Mouse (Mus musculus) limb, embryonic 12.5 days (tissue): ENCODE data around the gene Rnf151. TPM values are rescaled to one million over a fixed set of nuclear protein-coding genes. Genes with fewer than 3 reads are reported as not detected.
A peak's percentile ranks its signal among the peaks of the same experiment; 100 is the strongest.
"Not testable (repeated sequence)": the region's sequence is repeated elsewhere in the genome, so short reads cannot be mapped to it uniquely, and the experiment has no call there.

ENCODE experiments used
- ATAC-seq: fragments of 200-750 bp; cut with Nextera tagmentation; 2 replicates; pipeline ENCODE4 v1.8.0; 2017; ENCODE audit warnings: low read depth, moderate TSS enrichment; ENCODE audit not compliant: insufficient number of reproducible peaks, insufficient read depth, low FRiP score, low TSS enrichment
- H3K27ac ChIP-seq: fragments of 300-500 bp; sonication (generic); 2 replicates; pipeline ENCODE4 v1.5.1; 2016; ENCODE audit warnings: mild to moderate bottlenecking, moderate library complexity
- H3K27me3 ChIP-seq: fragments of 300-500 bp; sonication (generic); 2 replicates; pipeline ENCODE4 v1.6.1; 2016; ENCODE audit warnings: mild to moderate bottlenecking, moderate library complexity
- H3K36me3 ChIP-seq: fragments of 300-500 bp; sonication (generic); 2 replicates; pipeline ENCODE4 v1.6.1; 2016; ENCODE audit warnings: mild to moderate bottlenecking, moderate library complexity
- H3K4me1 ChIP-seq: fragments of 300-500 bp; sonication (generic); replicated peaks from 2 replicates; pipeline ENCODE4 v1.6.1; 2016
- H3K4me2 ChIP-seq: fragments of 300-500 bp; sonication (generic); 2 replicates; pipeline ENCODE4 v1.6.1; 2016; ENCODE audit warnings: mild to moderate bottlenecking, moderate library complexity
- H3K4me3 ChIP-seq: fragments of 300-500 bp; sonication (generic); replicated peaks from 2 replicates; pipeline ENCODE4 v1.5.1; 2016; ENCODE audit warnings: mild to moderate bottlenecking
- H3K9ac ChIP-seq: fragments of 300-500 bp; sonication (generic); replicated peaks from 2 replicates; pipeline ENCODE4 v1.6.1; 2016; ENCODE audit warnings: mild to moderate bottlenecking, moderate library complexity
- H3K9me3 ChIP-seq: fragments of 300-500 bp; sonication (generic); 2 replicates; pipeline ENCODE4 v1.6.1; 2016; ENCODE audit warnings: mild to moderate bottlenecking, moderate library complexity
- WGBS: fragments of 180-500 bp; shearing (Covaris S2); methylation state at CpG from one replicate; pipeline ENCODE4 v1.1.7; 2016; 5-methylcytosine and 5-hydroxymethylcytosine counted together
- polyA plus RNA-seq: library from polyadenylated mRNA; unstranded; fragments of >200 nt; fragmentation: Nextera tagmentation; extraction: Ambion mirVana; gene quantifications from 2 replicates; pipeline ENCODE4 v1.2.1, GENCODE M21; 2016

Gene Rnf151
- polyA plus RNA-seq, 1 experiment from 2014 or later = 0.29 TPM

- H3K9me3 ChIP-seq = no peaks in the 10 kb centered on the region
- WGBS = 22% methylated on average over 16 of the region's 16 CpGs
- no peak for ATAC-seq
- H3K9ac ChIP-seq = no peak overlapping the region
- peaks cover 15% of the 10 kb centered on the region for H3K4me1 ChIP-seq
- H3K36me3 ChIP-seq = peaks cover 11% of the 10 kb centered on the region
- H3K27ac ChIP-seq = no peak overlapping the region
- H3K4me3 ChIP-seq = peak overlapping the region; percentile 16; the same call in 1 of the 2 replicates
- H3K27me3 ChIP-seq = peaks cover 56% of the 10 kb centered on the region
- H3K4me2 ChIP-seq = peak overlapping the region; percentile 44
These were observed 31.3 kb downstream of the Rnf151 start for GRCm38 (mm10) chr17:24686514-24686913.

- Histone ChIP-seq H3K4me2 (no peak overlapping the region), H3K27me3 (no peaks in the 10 kb centered on the region), H3K9ac (no peak overlapping the region), H3K4me3 (no peak overlapping the region), H3K36me3 (peaks cover 67% of the 10 kb centered on the region), H3K9me3 (no peaks in the 10 kb centered on the region), H3K27ac (no peak overlapping the region), H3K4me1 (peaks cover under 1% of the 10 kb centered on the region; the same call in 1 of the 2 replicates)
- no peak for ATAC-seq
- WGBS = 86% methylated on average over 24 of the region's 24 CpGs
These were observed 40.3 kb downstream of the Rnf151 start for GRCm38 (mm10) chr17:24677500-24678080.

GRCm38 (mm10) chr17:24676877-24677276 lies 41.0 kb downstream of the Rnf151 start:
- Histone ChIP-seq H3K4me2 (no peak overlapping the region), H3K4me3 (no peak overlapping the region), H3K9ac (no peak overlapping the region), H3K4me1 (peaks cover 8% of the 10 kb centered on the region), H3K27ac (no peak overlapping the region), H3K36me3 (peaks cover 59% of the 10 kb centered on the region), H3K9me3 (no peaks in the 10 kb centered on the region), H3K27me3 (no peaks in the 10 kb centered on the region)
- WGBS = 91% methylated on average over 5 of the region's 5 CpGs
- ATAC-seq = no peak

GRCm38 (mm10) chr17:24676187-24676586 lies 41.7 kb downstream of the Rnf151 start:
- no peak overlapping the region for H3K4me2 ChIP-seq
- ATAC-seq = no peak
- no peak overlapping the region for H3K27ac ChIP-seq
- H3K4me1 ChIP-seq = peaks cover 15% of the 10 kb centered on the region
- H3K9ac ChIP-seq = no peak overlapping the region
- H3K4me3 ChIP-seq = no peak overlapping the region
- H3K9me3 ChIP-seq = no peaks in the 10 kb centered on the region
- H3K27me3 ChIP-seq = no peaks in the 10 kb centered on the region
- peaks cover 53% of the 10 kb centered on the region for H3K36me3 ChIP-seq
- 63% methylated on average over 2 of the region's 2 CpGs for WGBS

- no peaks in the 10 kb centered on the region for H3K27me3 ChIP-seq
- peak overlapping the region; percentile 40; the same call in 1 of the 2 replicates for H3K9ac ChIP-seq
- no peak overlapping the region for H3K27ac ChIP-seq
- H3K4me2 ChIP-seq = no peak overlapping the region
- no peaks in the 10 kb centered on the region for H3K9me3 ChIP-seq
- H3K4me1 ChIP-seq = peaks cover 25% of the 10 kb centered on the region
- WGBS = 85% methylated on average over 7 of the region's 7 CpGs
- no peak overlapping the region for H3K4me3 ChIP-seq
- peaks cover 33% of the 10 kb centered on the region for H3K36me3 ChIP-seq
- no peak for ATAC-seq
These were observed 43.6 kb downstream of the Rnf151 start for GRCm38 (mm10) chr17:24674277-24674676.

GRCm38 (mm10) chr17:24672141-24672540 lies 45.7 kb downstream of the Rnf151 start:
- H3K27me3 ChIP-seq = no peaks in the 10 kb centered on the region
- ATAC-seq = no peak
- H3K27ac ChIP-seq = no peak overlapping the region
- H3K36me3 ChIP-seq = peaks cover 12% of the 10 kb centered on the region
- WGBS = 22% methylated on average over 5 of the region's 5 CpGs
- H3K9ac ChIP-seq = peak overlapping the region; percentile 44
- H3K9me3 ChIP-seq = no peaks in the 10 kb centered on the region
- peaks cover 31% of the 10 kb centered on the region for H3K4me1 ChIP-seq
- peak overlapping the region; percentile 85 for H3K4me2 ChIP-seq
- no peak overlapping the region for H3K4me3 ChIP-seq

GRCm38 (mm10) chr17:24671346-24671745 lies 46.5 kb downstream of the Rnf151 start:
- Histone ChIP-seq H3K4me1 (peaks cover 31% of the 10 kb centered on the region), H3K4me2 (peak overlapping the region; percentile 85), H3K27me3 (no peaks in the 10 kb centered on the region), H3K27ac (no peak overlapping the region), H3K36me3 (peaks cover 4% of the 10 kb centered on the region; the same call in 1 of the 2 replicates), H3K4me3 (0 out of 2 replicates have a peak overlapping the region, but pooled peaks have one; percentile 99), H3K9ac (peak overlapping the region; percentile 44), H3K9me3 (no peaks in the 10 kb centered on the region)
- no peak for ATAC-seq
- WGBS = 80% methylated on average over 5 of the region's 5 CpGs

- 12% methylated on average over 8 of the region's 8 CpGs for WGBS
- H3K36me3 ChIP-seq = 0 out of 2 replicates have a peak, but pooled peaks cover 4% of the 10 kb centered on the region
- no peak for ATAC-seq
- no peaks in the 10 kb centered on the region for H3K27me3 ChIP-seq
- H3K4me1 ChIP-seq = peaks cover 31% of the 10 kb centered on the region
- peak overlapping the region; percentile 97 for H3K9ac ChIP-seq
- H3K27ac ChIP-seq = peak overlapping the region; percentile 86
- H3K4me3 ChIP-seq = peak overlapping the region; percentile 99
- peak overlapping the region; percentile 85 for H3K4me2 ChIP-seq
- H3K9me3 ChIP-seq = no peaks in the 10 kb centered on the region
These were observed 47.5 kb downstream of the Rnf151 start for GRCm38 (mm10) chr17:24670246-24670844.

- Histone ChIP-seq H3K36me3 (0 out of 2 replicates have a peak, but pooled peaks cover 4% of the 10 kb centered on the region), H3K4me3 (peak within 1 kb of the TSS; percentile 99), H3K9ac (peak within 1 kb of the TSS; percentile 97), H3K27me3 (no peaks in the 10 kb centered on the region), H3K27ac (peak within 1 kb of the TSS; percentile 86), H3K4me2 (peak within 1 kb of the TSS; percentile 85), H3K9me3 (no peaks in the 10 kb centered on the region), H3K4me1 (peaks cover 31% of the 10 kb centered on the region)
- WGBS = under 1% methylated on average over 73 of the region's 80 CpGs
- peak; percentile 96 for ATAC-seq
These were observed 48.2 kb downstream of the Rnf151 start, which contains the start of gene Zfp598 for GRCm38 (mm10) chr17:24669545-24670245. TSS of gene Zfp598 (plus strand) at chr17:24669687.

- not testable (repeated sequence) for H3K9me3 ChIP-seq, H3K36me3 ChIP-seq, H3K27me3 ChIP-seq
- peak; percentile 42 for ATAC-seq
- WGBS = 12% methylated on average over 15 of the region's 15 CpGs
- H3K4me3 ChIP-seq = peak overlapping the region; percentile 99
- H3K4me2 ChIP-seq = peak overlapping the region; percentile 85
- peaks cover 31% of the 10 kb centered on the region for H3K4me1 ChIP-seq
- H3K27ac ChIP-seq = peak overlapping the region; percentile 86
- H3K9ac ChIP-seq = peak overlapping the region; percentile 97; the same call in 1 of the 2 replicates
These were observed 48.7 kb downstream of the Rnf151 start for GRCm38 (mm10) chr17:24669214-24669544.

GRCm38 (mm10) chr17:24667416-24667815 lies 50.4 kb downstream of the Rnf151 start:
- Histone ChIP-seq H3K4me3 (no peak overlapping the region), H3K27ac (no peak overlapping the region), H3K27me3 (no peaks in the 10 kb centered on the region), H3K4me1 (peaks cover 28% of the 10 kb centered on the region), H3K9ac (no peak overlapping the region), H3K36me3 (no peaks in the 10 kb centered on the region), H3K9me3 (no peaks in the 10 kb centered on the region), H3K4me2 (no peak overlapping the region)
- WGBS = 26% methylated on average over 6 of the region's 6 CpGs
- no peak for ATAC-seq
